Mouse (Mus musculus) ES-E14 (cell line): ENCODE results near the gene Ankrd13a. TPM values are rescaled to one million over a fixed set of nuclear protein-coding genes. Genes with fewer than 3 reads are reported as not detected.
A peak's percentile ranks its signal among the peaks of the same experiment; 100 is the strongest.

Experiments used
- DNase-seq: peaks from one replicate; pipeline ENCODE4 v3.0.0-alpha.2; 2013; ENCODE audit warnings: low read depth, low spot score
- H3K27ac ChIP-seq: 2 replicates; pipeline ENCODE4 v1.5.1; 2012; ENCODE audit warnings: low read depth, mild to moderate bottlenecking, low read length, moderate library complexity, mixed read lengths; ENCODE audit not compliant: poor library complexity, insufficient read depth, severe bottlenecking
- H3K36me3 ChIP-seq: 2 replicates; pipeline ENCODE4 v1.6.1; 2012; ENCODE audit warnings: mild to moderate bottlenecking, low read length, moderate library complexity, mixed read lengths; ENCODE audit not compliant: control insufficient read depth, poor library complexity, insufficient read depth, severe bottlenecking
- H3K4me1 ChIP-seq, 2 experiments: fragments of 150-350 bp in 1 of 2; sonication (generic) in 1 of 2; 2 replicates each; pipeline ENCODE4 v1.6.1; 2012; ENCODE audit warnings: low read length in 2 of 2, mild to moderate bottlenecking in 1 of 2, mixed read lengths in 1 of 2; ENCODE audit not compliant: control insufficient read depth in 2 of 2, insufficient read depth in 2 of 2, poor library complexity in 1 of 2
- H3K4me3 ChIP-seq, 2 experiments: fragments of 150-350 bp in 1 of 2; sonication (generic) in 1 of 2; 2 replicates each; pipeline ENCODE4 v1.5.1; 2012; ENCODE audit warnings: low read length in 2 of 2, low read depth in 1 of 2, mild to moderate bottlenecking in 1 of 2, mixed read lengths in 1 of 2; ENCODE audit not compliant: insufficient read depth in 1 of 2, poor library complexity in 1 of 2, severe bottlenecking in 1 of 2
- H3K9ac ChIP-seq: 2 replicates; pipeline ENCODE4 v1.6.1; 2012; ENCODE audit warnings: low read depth, mild to moderate bottlenecking, low read length, mixed read lengths; ENCODE audit not compliant: poor library complexity, insufficient read depth, severe bottlenecking
- H3K9me3 ChIP-seq: fragments of 150-350 bp; sonication (generic); 2 replicates; pipeline ENCODE4 v1.6.1; 2012; ENCODE audit warnings: low read depth, mild to moderate bottlenecking, low read length; ENCODE audit not compliant: control insufficient read depth, insufficient read depth
- CHD2 ChIP-seq: IDR thresholded peaks from 2 replicates; pipeline ENCODE4 v1.6.1; 2014; ENCODE audit warnings: mild to moderate bottlenecking, low read depth, low read length, inconsistent platforms
- HCFC1 ChIP-seq: IDR thresholded peaks from 2 replicates; pipeline ENCODE4 v1.6.1; 2012; ENCODE audit warnings: low read length, inconsistent platforms, borderline replicate concordance; ENCODE audit not compliant: insufficient read depth
- MAFK ChIP-seq: IDR thresholded peaks from 2 replicates; pipeline ENCODE4 v1.6.1; 2014; ENCODE audit warnings: mild to moderate bottlenecking, low read depth, low read length, inconsistent platforms; ENCODE audit not compliant: insufficient read depth
- ZC3H11A ChIP-seq: IDR thresholded peaks from 2 replicates; pipeline ENCODE4 v1.6.1; 2012; ENCODE audit warnings: low read depth, mild to moderate bottlenecking, inconsistent platforms, low read length, borderline replicate concordance
- ZNF384 ChIP-seq: IDR thresholded peaks from 2 replicates; pipeline ENCODE4 v1.6.1; 2012; ENCODE audit warnings: low read depth, low read length, inconsistent platforms
- in situ Hi-C, 2 experiments: fragments of 600-800 bp; cut with MboI; formaldehyde crosslinking; loops; one replicate each; pipeline ENCODE4 v1.15.1; 2025; ENCODE audit warnings: low sequenced_read_pairs in 2 of 2, inconsistent platforms in 1 of 2; ENCODE audit not compliant: unreplicated experiment in 2 of 2
- total RNA-seq: library from RNA; depleted of rRNA; stranded (reverse); fragments of 300-350 nt; gene quantifications from 2 replicates; pipeline ENCODE4 v1.2.3, GENCODE M21; 2012

The Ankrd13a gene
- total RNA-seq, 1 experiment = 66.4 TPM

DNA sequence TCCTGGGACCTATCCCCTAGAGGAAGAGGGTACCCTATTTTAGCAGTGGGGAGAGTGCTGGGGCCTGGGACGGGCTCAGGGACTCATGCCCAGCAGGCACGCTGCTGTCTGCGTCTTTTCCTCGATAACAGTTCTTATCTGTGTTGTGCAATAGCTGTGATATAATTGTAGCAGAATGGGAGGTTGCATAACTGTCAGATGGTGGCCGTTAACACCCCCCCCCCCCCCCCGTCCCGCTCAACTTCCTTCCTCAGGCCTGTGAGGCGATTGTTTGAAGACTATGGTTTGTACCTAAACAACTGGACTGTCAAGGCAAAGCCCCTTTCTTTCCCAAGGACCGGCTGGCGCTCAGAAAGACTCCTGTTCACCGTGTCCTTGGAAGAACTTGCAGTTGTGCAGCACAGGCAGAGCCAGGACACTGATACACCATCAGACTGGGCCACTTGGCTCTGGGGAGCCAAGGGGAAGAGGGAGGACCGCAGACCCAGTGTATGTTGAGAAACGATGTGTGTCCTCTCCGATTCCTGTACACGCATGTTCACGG lies 10.2 kb downstream of the Ankrd13a start:
- no peak overlapping the region for H3K4me3 ChIP-seq
- H3K9me3 ChIP-seq = no peaks in the 10 kb centered on the region
- no peak overlapping the region for H3K27ac ChIP-seq
- DNase-seq = no peak
- TF ChIP-seq HCFC1 (no peak), ZNF384 (no peak), ZC3H11A (no peak), CHD2 (no peak), MAFK (no peak)
- in situ Hi-C loops = no loop called here
- peaks cover 7% of the 10 kb centered on the region; the same call in 1 of the 2 replicates for H3K36me3 ChIP-seq
- peaks cover 2 to 14% of the 10 kb centered on the region in 2 experiments; a peak in 2 of 4 replicates for H3K4me1 ChIP-seq
- no peak overlapping the region for H3K9ac ChIP-seq

DNA sequence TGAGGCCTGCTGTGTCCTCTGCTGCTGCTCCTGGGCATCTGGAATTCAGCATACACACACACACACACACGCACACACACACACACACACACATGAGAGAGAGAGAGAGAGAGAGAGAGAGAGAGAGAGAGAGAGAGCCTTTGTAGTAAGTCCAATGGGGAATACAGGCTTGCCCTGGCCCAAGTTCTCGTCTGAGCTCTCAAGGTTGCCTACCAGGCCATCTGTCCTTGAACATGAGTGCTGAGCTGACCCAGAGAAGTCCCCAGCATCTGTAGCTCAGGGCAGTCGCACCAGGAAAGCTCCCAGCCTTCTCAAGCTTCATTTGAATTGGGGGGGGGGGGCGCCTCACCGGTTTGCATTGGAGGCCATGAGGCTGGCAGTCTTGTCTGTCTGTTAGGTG lies 10.7 kb downstream of the Ankrd13a start:
- Histone ChIP-seq H3K36me3 (peaks cover 7% of the 10 kb centered on the region; the same call in 1 of the 2 replicates), H3K9me3 (no peaks in the 10 kb centered on the region), H3K4me3 (no peak overlapping the region), H3K9ac (no peak overlapping the region), H3K27ac (no peak overlapping the region), H3K4me1 (peaks cover 2 to 14% of the 10 kb centered on the region in 2 experiments; a peak in 2 of 4 replicates)
- TF ChIP-seq CHD2 (no peak), ZC3H11A (no peak), MAFK (no peak), HCFC1 (no peak), ZNF384 (no peak)
- no peak for DNase-seq
- in situ Hi-C loops = no loop called here

DNA sequence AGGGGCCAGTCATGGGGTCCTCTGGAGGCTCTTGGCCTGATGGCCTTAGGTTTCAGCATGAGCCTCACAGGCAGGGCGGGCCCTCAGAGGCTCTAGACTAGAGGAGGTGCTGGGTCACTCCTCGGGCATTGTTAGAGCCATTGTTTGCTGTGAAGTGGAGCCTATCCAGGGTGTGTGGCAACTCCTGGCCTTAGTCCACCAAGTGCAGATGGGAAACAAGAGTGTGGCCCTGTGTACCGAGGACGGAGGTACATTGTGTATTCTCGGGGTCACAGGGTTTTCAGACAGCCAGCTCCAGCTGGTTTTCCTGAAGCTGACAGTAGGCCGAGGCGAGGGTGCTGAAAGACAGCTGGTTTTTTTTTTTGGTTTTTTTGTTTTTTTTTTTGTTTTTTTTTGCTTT lies 18.8 kb downstream of the Ankrd13a start:
- H3K27ac ChIP-seq = no peak overlapping the region
- in situ Hi-C loops = no loop called here

DNA sequence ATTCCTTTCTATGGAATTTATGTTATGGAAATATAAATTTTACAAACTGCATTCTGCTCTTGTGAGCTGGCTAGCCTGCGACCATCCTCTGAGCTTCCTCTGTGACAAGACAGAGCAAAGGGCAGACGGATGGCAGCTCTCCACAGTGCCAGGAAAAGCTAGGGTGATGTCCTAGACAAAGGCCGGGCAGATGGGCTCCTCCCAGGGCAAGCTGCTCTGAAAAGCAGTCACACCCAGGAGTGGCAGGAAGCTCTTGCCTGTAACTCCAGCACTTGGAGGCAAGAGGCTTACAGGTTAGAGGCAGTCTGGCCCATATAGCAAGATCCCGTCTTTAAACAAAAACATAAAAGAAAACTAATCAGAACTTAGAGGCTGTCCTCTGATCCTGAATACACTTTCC lies 20.1 kb downstream of the Ankrd13a start:
- no peak overlapping the region for H3K9ac ChIP-seq
- H3K36me3 ChIP-seq = peaks cover 20% of the 10 kb centered on the region
- H3K9me3 ChIP-seq = no peaks in the 10 kb centered on the region
- in situ Hi-C loops = no loop called here
- H3K4me1 ChIP-seq = peaks cover 7 to 28% of the 10 kb centered on the region in 2 experiments; a peak in 3 of 4 replicates
- TF ChIP-seq HCFC1 (no peak), ZNF384 (no peak), MAFK (no peak), ZC3H11A (no peak), CHD2 (no peak)
- no peak overlapping the region for H3K27ac ChIP-seq
- DNase-seq = no peak
- H3K4me3 ChIP-seq = 0 out of 4 replicates have a peak overlapping the region, but pooled peaks of 1 of the 2 experiments have one; percentile 4

More for the DNA sequence above, 18.8 kb downstream of the Ankrd13a start:
- Histone ChIP-seq H3K36me3 (peaks cover 20% of the 10 kb centered on the region), H3K9ac (no peak overlapping the region), H3K4me1 (peaks cover 7 to 23% of the 10 kb centered on the region in 2 experiments; a peak in 3 of 4 replicates), H3K9me3 (no peaks in the 10 kb centered on the region), H3K4me3 (no peak overlapping the region)
- no peak for TF ChIP-seq ZC3H11A
- DNase-seq = no peak

DNA sequence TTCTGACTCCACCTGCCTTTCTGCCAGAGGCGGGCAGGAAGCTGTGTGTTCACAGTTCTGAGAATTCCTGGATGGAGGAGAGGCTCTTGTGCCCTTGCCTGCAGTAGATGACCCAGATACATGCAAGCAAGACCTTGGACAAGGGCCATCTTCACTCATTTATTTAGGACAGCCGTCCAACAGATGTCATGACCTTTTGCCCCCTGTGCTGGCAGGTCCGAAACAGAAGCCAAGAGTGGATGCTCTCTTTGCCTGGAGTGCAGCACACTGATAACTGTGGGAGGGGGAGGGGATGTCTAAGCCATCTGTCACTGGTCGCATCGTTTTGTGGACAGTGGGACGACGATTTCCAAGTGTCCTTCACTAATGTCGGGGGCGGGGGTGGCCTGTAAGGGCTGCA lies 20.8 kb downstream of the Ankrd13a start:
- TF ChIP-seq HCFC1 (no peak), MAFK (no peak), ZNF384 (no peak), ZC3H11A (no peak), CHD2 (no peak)
- H3K27ac ChIP-seq = no peak overlapping the region
- no peaks in the 10 kb centered on the region for H3K9me3 ChIP-seq
- no peak overlapping the region for H3K9ac ChIP-seq
- no peak for DNase-seq
- in situ Hi-C loops = no loop called here
- peaks cover 20% of the 10 kb centered on the region for H3K36me3 ChIP-seq
- H3K4me1 ChIP-seq = peaks cover 9 to 31% of the 10 kb centered on the region in 2 experiments; a peak in 3 of 4 replicates
- peak overlapping the region in 1 of 2 experiments; percentile 7; a peak in 1 of 4 replicates for H3K4me3 ChIP-seq
